Mouse (Mus musculus): ENCODE measurements around the gene Scn8a.

DNA sequence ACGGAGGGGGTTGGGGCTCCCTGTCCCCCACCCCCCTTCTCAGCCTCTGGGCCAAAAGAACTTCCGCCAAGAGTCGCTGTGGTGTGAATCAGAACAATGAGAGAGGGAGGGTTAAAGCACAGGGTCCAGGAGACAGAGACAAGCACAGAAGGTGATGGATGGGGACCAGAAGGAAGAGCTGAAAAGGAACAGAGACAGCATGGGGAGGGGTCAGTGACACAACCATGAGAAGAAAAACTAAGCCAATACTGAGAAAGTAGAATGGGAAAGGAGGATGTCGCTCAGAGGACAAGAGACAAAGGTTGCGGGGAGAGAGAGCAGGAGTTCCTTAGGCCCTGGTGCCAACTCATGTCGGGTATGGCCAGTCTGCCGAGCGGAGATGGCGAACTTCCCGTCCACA lies 182.2 kb downstream of the Scn8a start:
- TF ChIP-seq POLR2A (IDR thresholded peaks at IDR 0.05; ENCODE audit: low read depth, low read length): no peak
- no peak for TF ChIP-seq CTCF (IDR thresholded peaks at IDR 0.05; ENCODE audit: extremely low read depth, insufficient read length, insufficient replicate concordance, low read depth, low read length)

Measured in small intestine, adult 2 months (tissue).